Mouse (Mus musculus) bone marrow, adult 2 months (tissue): ENCODE results near the gene Slc30a9.

Experiments used
- CTCF ChIP-seq: fragments of 200-500 bp; IDR thresholded peaks from 2 replicates; pipeline ENCODE4 v1.5.1; 2011; ENCODE audit warnings: low read length, control low read depth; ENCODE audit not compliant: control insufficient read depth, insufficient read depth
- POLR2A ChIP-seq: fragments of 200-500 bp; IDR thresholded peaks from 2 replicates; pipeline ENCODE4 v1.6.1; 2011; ENCODE audit warnings: low read depth, mild to moderate bottlenecking, control low read depth, low read length, borderline replicate concordance; ENCODE audit not compliant: control insufficient read depth

- TF ChIP-seq POLR2A, result no peak
- no peak for TF ChIP-seq CTCF
Measured at GRCm38 (mm10) chr5:67397186-67397585, 90.4 kb downstream of the Slc30a9 start.
